Mouse (Mus musculus) layer of hippocampus, adult 2 months (tissue): ENCODE results near the gene 1700057G04Rik. TPM values are rescaled to one million over a fixed set of nuclear protein-coding genes. Genes with fewer than 3 reads are reported as not detected.

Source experiments
- DNase-seq, 2 experiments: peaks; one replicate each; pipeline ENCODE4 v3.0.0; 2022; ENCODE audit warnings: low spot score in 2 of 2
- H3K27ac ChIP-seq: fragments of 200-600 bp; 2 replicates; pipeline ENCODE4 v1.8.1; 2022
- H3K4me3 ChIP-seq: fragments of 200-600 bp; 2 replicates; pipeline ENCODE4 v1.8.1; 2022; ENCODE audit warnings: mild to moderate bottlenecking
- CTCF ChIP-seq: fragments of 200-600 bp; conservative IDR thresholded peaks from 2 replicates; pipeline ENCODE4 v1.8.1; 2022; ENCODE audit warnings: antibody characterized with exemption, mild to moderate bottlenecking, moderate library complexity
- total RNA-seq, 2 experiments: library from RNA; stranded (reverse); gene quantifications; 2 replicates each; pipeline ENCODE4 v1.2.3; 2021

Gene 1700057G04Rik
- total RNA-seq, 2 experiments from 2014 or later = not detected

- H3K4me3 ChIP-seq = no peak overlapping the region
- no peak for TF ChIP-seq CTCF
- H3K27ac ChIP-seq = no peak overlapping the region
- no peak for DNase-seq
Observed at GRCm38 (mm10) chr9:92334845-92335244, 25.7 kb downstream of the 1700057G04Rik start.

- no peak for TF ChIP-seq CTCF
- Histone ChIP-seq H3K27ac (no peak overlapping the region), H3K4me3 (no peak overlapping the region)
- no peak for DNase-seq
Observed at GRCm38 (mm10) chr9:92335277-92335818, 26.2 kb downstream of the 1700057G04Rik start.

GRCm38 (mm10) chr9:92337063-92337462, 27.9 kb downstream of the 1700057G04Rik start:
- no peak for TF ChIP-seq CTCF
- Histone ChIP-seq H3K27ac (no peak overlapping the region), H3K4me3 (no peak overlapping the region)
- no peak for DNase-seq

- Histone ChIP-seq H3K4me3 (no peak overlapping the region), H3K27ac (no peak overlapping the region)
- DNase-seq = no peak
- TF ChIP-seq CTCF = no peak
Observed at GRCm38 (mm10) chr9:92337661-92338060, 28.5 kb downstream of the 1700057G04Rik start.

GRCm38 (mm10) chr9:92338954-92339353, 29.8 kb downstream of the 1700057G04Rik start:
- no peak overlapping the region for H3K4me3 ChIP-seq
- DNase-seq = no peak
- no peak for TF ChIP-seq CTCF
- H3K27ac ChIP-seq = no peak overlapping the region

GRCm38 (mm10) chr9:92351924-92352323, 42.7 kb downstream of the 1700057G04Rik start:
- Histone ChIP-seq H3K27ac (no peak overlapping the region), H3K4me3 (no peak overlapping the region)
- no peak for TF ChIP-seq CTCF
- DNase-seq = no peak

- H3K27ac ChIP-seq = no peak overlapping the region
- no peak for TF ChIP-seq CTCF
- DNase-seq = no peak
- H3K4me3 ChIP-seq = no peak overlapping the region
Observed at GRCm38 (mm10) chr9:92353306-92353705, 44.1 kb downstream of the 1700057G04Rik start.

GRCm38 (mm10) chr9:92360691-92361310, 51.6 kb downstream of the 1700057G04Rik start:
- H3K27ac ChIP-seq = no peak overlapping the region
- DNase-seq = no peak
- H3K4me3 ChIP-seq = no peak overlapping the region
- TF ChIP-seq CTCF = no peak

- DNase-seq = no peak
- no peak for TF ChIP-seq CTCF
- Histone ChIP-seq H3K4me3 (no peak overlapping the region), H3K27ac (no peak overlapping the region)
Observed at GRCm38 (mm10) chr9:92363478-92363877, 54.3 kb downstream of the 1700057G04Rik start.

- Histone ChIP-seq H3K4me3 (no peak overlapping the region), H3K27ac (no peak overlapping the region)
- DNase-seq = no peak
- no peak for TF ChIP-seq CTCF
Observed at GRCm38 (mm10) chr9:92368920-92369319, 59.7 kb downstream of the 1700057G04Rik start.

- DNase-seq = no peak
- TF ChIP-seq CTCF = no peak
- no peak overlapping the region for H3K4me3 ChIP-seq
- H3K27ac ChIP-seq = no peak overlapping the region
Observed at GRCm38 (mm10) chr9:92373896-92374295, 64.7 kb downstream of the 1700057G04Rik start.

GRCm38 (mm10) chr9:92374705-92375199, 65.6 kb downstream of the 1700057G04Rik start:
- no peak for DNase-seq
- H3K4me3 ChIP-seq = no peak overlapping the region
- no peak overlapping the region for H3K27ac ChIP-seq
- no peak for TF ChIP-seq CTCF

GRCm38 (mm10) chr9:92375378-92375777, 66.2 kb downstream of the 1700057G04Rik start:
- Histone ChIP-seq H3K27ac (no peak overlapping the region), H3K4me3 (no peak overlapping the region)
- TF ChIP-seq CTCF = peak; percentile 42
- no peak for DNase-seq

GRCm38 (mm10) chr9:92377967-92378366, 68.8 kb downstream of the 1700057G04Rik start:
- Histone ChIP-seq H3K4me3 (no peak overlapping the region), H3K27ac (no peak overlapping the region)
- TF ChIP-seq CTCF = no peak
- DNase-seq = no peak
